Mouse (Mus musculus) limb, embryonic 13.5 days (tissue): ENCODE results near the gene Dlg2. TPM values are rescaled to one million over a fixed set of nuclear protein-coding genes. Genes with fewer than 3 reads are reported as not detected.
"Not testable (repeated sequence)": the region's sequence is repeated elsewhere in the genome, so short reads cannot be mapped to it uniquely, and the experiment has no call there.

Experiments used
- ATAC-seq: fragments of 200-750 bp; cut with Nextera tagmentation; 2 replicates; pipeline ENCODE4 v1.8.0; 2017; ENCODE audit warnings: low read depth, moderate number of reproducible peaks, moderate TSS enrichment; ENCODE audit not compliant: low FRiP score
- H3K27ac ChIP-seq: fragments of 300-500 bp; sonication (generic); 2 replicates; pipeline ENCODE4 v1.5.1; 2015; ENCODE audit warnings: inconsistent platforms, mild to moderate bottlenecking, moderate library complexity
- H3K27me3 ChIP-seq: fragments of 300-500 bp; sonication (generic); 2 replicates; pipeline ENCODE4 v1.6.1; 2015; ENCODE audit warnings: mild to moderate bottlenecking, inconsistent platforms
- H3K36me3 ChIP-seq: fragments of 300-500 bp; sonication (generic); 2 replicates; pipeline ENCODE4 v1.6.1; 2015; ENCODE audit warnings: inconsistent platforms, mild to moderate bottlenecking, moderate library complexity
- H3K4me1 ChIP-seq: fragments of 300-500 bp; sonication (generic); 2 replicates; pipeline ENCODE4 v1.6.1; 2015; ENCODE audit warnings: inconsistent platforms
- H3K4me2 ChIP-seq: fragments of 300-500 bp; sonication (generic); replicated peaks from 2 replicates; pipeline ENCODE4 v1.6.1; 2015; ENCODE audit warnings: inconsistent platforms, mild to moderate bottlenecking, moderate library complexity
- H3K4me3 ChIP-seq: fragments of 300-500 bp; sonication (generic); 2 replicates; pipeline ENCODE4 v1.5.1; 2015; ENCODE audit warnings: moderate library complexity, mild to moderate bottlenecking, inconsistent platforms
- H3K9ac ChIP-seq: fragments of 300-500 bp; sonication (generic); 2 replicates; pipeline ENCODE4 v1.6.1; 2015; ENCODE audit warnings: mild to moderate bottlenecking, inconsistent platforms
- H3K9me3 ChIP-seq: fragments of 300-500 bp; sonication (generic); 2 replicates; pipeline ENCODE4 v1.6.1; 2016; ENCODE audit warnings: inconsistent platforms
- WGBS: fragments of 180-500 bp; shearing (Covaris S2); methylation state at CpG from one replicate; pipeline ENCODE4 v1.1.7; 2015; 5-methylcytosine and 5-hydroxymethylcytosine counted together
- polyA plus RNA-seq: library from polyadenylated mRNA; unstranded; fragments of >200 nt; fragmentation: Nextera tagmentation; extraction: Ambion mirVana; gene quantifications from 2 replicates; pipeline ENCODE4 v1.2.1, GENCODE M21; 2015

The Dlg2 gene
- polyA plus RNA-seq, 1 experiment from 2014 or later: 4.2 TPM

DNA sequence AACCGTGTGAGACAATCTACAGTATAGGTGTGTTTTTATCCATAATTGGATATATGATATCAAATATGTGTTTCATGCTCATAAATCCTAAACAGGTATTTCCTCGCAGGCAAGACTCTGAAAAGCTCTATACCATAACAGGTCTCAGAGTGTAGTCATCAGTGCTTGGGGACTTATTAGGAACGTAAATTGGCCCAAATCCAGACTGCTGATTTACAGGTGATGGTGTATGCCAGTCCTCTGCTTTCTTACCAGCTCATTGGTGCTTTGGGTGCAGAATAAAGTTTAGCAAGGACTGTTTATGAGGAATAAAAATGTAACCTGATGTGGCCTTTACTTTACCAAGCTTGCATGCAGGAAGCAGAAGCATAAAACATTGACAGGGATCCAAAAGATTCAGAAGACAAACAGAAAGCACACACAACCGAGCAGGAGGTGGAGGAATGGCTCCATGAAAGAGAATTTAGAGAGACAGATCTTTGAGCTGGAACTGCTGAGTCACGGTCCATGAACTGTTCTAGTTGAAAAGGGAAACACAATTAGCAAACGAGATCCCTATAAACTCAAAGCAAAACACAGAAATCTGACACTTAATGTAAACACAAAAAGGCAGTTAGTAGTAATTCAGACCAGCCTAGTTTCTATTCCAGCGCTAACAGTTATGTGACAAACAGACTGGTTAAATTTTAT is 226.8 kb downstream of the Dlg2 start:
- WGBS: 29% methylated on average over 7 of the region's 7 CpGs
- H3K9ac ChIP-seq: no peak overlapping the region
- no peaks in the 10 kb centered on the region for H3K9me3 ChIP-seq
- H3K4me3 ChIP-seq: no peak overlapping the region
- H3K4me1 ChIP-seq: peaks cover 10% of the 10 kb centered on the region
- H3K36me3 ChIP-seq: no peaks in the 10 kb centered on the region
- H3K4me2 ChIP-seq: no peak overlapping the region; the same call in 1 of the 2 replicates
- no peaks in the 10 kb centered on the region for H3K27me3 ChIP-seq
- peak; percentile 81; the same call in 1 of the 2 replicates for ATAC-seq
- H3K27ac ChIP-seq: no peak overlapping the region

DNA sequence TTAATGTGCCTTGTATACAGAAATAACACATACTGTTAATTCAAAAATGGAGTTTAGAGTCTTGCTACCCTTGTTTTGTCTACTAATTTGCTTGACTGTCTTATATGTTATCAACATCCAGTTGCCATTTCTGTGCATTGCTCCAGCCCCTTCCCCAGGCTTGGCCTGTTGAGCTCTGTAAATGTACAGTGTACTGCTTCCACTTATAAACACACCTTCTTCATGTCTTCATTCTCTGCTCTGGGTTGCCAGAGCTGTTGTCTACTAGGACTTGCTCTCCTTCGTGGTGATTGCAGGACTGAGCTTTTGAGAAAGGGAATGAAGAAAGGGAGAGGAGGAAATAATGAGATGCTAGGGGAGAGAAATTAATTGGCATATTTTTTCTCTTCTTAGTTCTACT is 227.5 kb downstream of the Dlg2 start:
- H3K36me3 ChIP-seq: no peaks in the 10 kb centered on the region
- H3K27ac ChIP-seq: no peak overlapping the region
- peaks cover 10% of the 10 kb centered on the region for H3K4me1 ChIP-seq
- H3K27me3 ChIP-seq: no peaks in the 10 kb centered on the region
- WGBS: 56% methylated on average over 1 of the region's 1 CpGs
- ATAC-seq: no peak
- H3K4me3 ChIP-seq: no peak overlapping the region
- H3K9me3 ChIP-seq: no peaks in the 10 kb centered on the region
- no peak overlapping the region for H3K4me2 ChIP-seq
- H3K9ac ChIP-seq: no peak overlapping the region

DNA sequence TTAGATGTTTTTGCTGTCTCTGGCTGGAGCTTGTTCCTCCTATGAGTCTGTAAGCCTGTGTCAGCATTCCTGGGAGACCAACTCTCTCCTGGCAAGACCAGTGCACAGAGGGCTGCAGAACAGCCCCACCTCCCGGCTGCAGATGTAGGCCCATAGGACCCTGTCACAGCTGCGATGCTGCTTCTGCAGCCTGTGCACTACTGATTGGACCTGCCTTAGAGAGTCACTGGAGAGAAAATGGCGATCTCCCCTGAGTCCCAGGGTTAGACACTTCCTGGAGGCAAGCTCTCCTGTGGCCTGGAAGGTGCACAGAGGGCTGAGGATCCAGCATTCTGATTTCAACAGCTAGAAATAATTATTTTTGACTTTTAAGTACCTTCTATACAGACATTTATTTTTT is 257.6 kb downstream of the Dlg2 start:
- no peak for ATAC-seq
- 52% methylated on average over 3 of the region's 3 CpGs for WGBS

GRCm38 (mm10) chr7:90736369-90736768 is 259.9 kb downstream of the Dlg2 start:
- Histone ChIP-seq H3K4me2 (no peak overlapping the region), H3K9me3 (no peaks in the 10 kb centered on the region), H3K27me3 (no peaks in the 10 kb centered on the region), H3K4me1 (no peaks in the 10 kb centered on the region), H3K36me3 (no peaks in the 10 kb centered on the region), H3K27ac (no peak overlapping the region), H3K4me3 (no peak overlapping the region), H3K9ac (no peak overlapping the region)
- 72% methylated on average over 1 of the region's 1 CpGs for WGBS
- ATAC-seq: no peak

More for the DNA sequence above, 257.6 kb downstream of the Dlg2 start:
- Histone ChIP-seq H3K27ac (no peak overlapping the region), H3K4me1 (no peaks in the 10 kb centered on the region), H3K36me3 (no peaks in the 10 kb centered on the region), H3K27me3 (no peaks in the 10 kb centered on the region), H3K4me3 (no peak overlapping the region), H3K9ac (no peak overlapping the region), H3K4me2 (no peak overlapping the region), H3K9me3 (no peaks in the 10 kb centered on the region)

GRCm38 (mm10) chr7:90748636-90749035 is 272.2 kb downstream of the Dlg2 start:
- ATAC-seq: no peak
- H3K27ac ChIP-seq: no peak overlapping the region

DNA sequence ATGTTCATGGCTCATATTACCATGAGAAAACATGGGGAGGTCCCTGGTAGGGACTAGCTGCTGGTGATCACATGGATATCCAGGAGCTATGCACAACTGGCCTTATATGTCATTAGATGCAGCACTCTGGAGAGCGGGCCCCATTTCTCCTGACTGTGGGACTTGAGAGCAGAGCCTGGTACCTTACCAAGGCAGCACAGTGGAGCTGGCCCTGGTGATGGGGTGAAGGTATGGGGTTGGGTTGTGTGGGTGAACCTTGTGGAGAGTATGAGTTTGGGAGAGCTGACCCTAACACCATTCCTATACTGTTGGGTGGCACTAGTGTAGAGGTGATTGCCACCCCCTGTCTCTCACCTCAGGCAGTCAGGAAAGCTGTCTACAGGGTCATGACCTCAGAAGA is 311.5 kb downstream of the Dlg2 start:
- no peak overlapping the region for H3K4me3 ChIP-seq
- no peaks in the 10 kb centered on the region for H3K27me3 ChIP-seq
- no peak overlapping the region for H3K27ac ChIP-seq
- H3K9ac ChIP-seq: no peak overlapping the region
- H3K36me3 ChIP-seq: no peaks in the 10 kb centered on the region
- H3K4me1 ChIP-seq: no peaks in the 10 kb centered on the region
- 89% methylated on average over 1 of the region's 1 CpGs for WGBS
- H3K9me3 ChIP-seq: no peaks in the 10 kb centered on the region
- ATAC-seq: no peak
- no peak overlapping the region for H3K4me2 ChIP-seq

More at GRCm38 (mm10) chr7:90748636-90749035, 272.2 kb downstream of the Dlg2 start:
- WGBS: 79% methylated on average over 1 of the region's 1 CpGs
- Histone ChIP-seq H3K36me3 (no peaks in the 10 kb centered on the region), H3K4me2 (no peak overlapping the region), H3K9ac (no peak overlapping the region), H3K4me3 (no peak overlapping the region), H3K4me1 (no peaks in the 10 kb centered on the region), H3K27me3 (no peaks in the 10 kb centered on the region), H3K9me3 (no peaks in the 10 kb centered on the region)

DNA sequence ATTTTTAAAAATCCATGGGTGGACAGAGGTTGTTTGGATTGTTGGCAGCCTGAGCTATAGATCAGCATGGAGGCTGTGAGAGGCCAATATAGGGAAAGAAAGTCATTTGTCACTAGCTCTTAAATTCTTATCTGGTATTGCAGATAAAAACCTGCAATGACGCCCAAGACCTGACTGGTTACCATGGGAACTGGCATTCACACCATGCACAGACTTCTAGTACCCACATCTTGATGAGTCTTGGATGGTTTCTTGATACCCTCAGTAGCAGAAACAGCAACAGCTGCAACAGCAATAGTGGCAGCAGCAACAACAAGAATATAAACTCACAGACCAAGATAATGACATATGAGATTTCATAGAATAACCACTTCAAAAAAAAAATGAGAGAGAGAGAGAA is 315.1 kb downstream of the Dlg2 start:
- no peak overlapping the region for H3K9ac ChIP-seq
- no peak overlapping the region for H3K27ac ChIP-seq
- no peaks in the 10 kb centered on the region for H3K36me3 ChIP-seq
- WGBS: 65% methylated on average over 1 of the region's 1 CpGs
- no peak overlapping the region for H3K4me2 ChIP-seq
- H3K4me1 ChIP-seq: no peaks in the 10 kb centered on the region
- H3K9me3 ChIP-seq: no peaks in the 10 kb centered on the region
- ATAC-seq: no peak
- H3K27me3 ChIP-seq: no peaks in the 10 kb centered on the region
- no peak overlapping the region for H3K4me3 ChIP-seq

DNA sequence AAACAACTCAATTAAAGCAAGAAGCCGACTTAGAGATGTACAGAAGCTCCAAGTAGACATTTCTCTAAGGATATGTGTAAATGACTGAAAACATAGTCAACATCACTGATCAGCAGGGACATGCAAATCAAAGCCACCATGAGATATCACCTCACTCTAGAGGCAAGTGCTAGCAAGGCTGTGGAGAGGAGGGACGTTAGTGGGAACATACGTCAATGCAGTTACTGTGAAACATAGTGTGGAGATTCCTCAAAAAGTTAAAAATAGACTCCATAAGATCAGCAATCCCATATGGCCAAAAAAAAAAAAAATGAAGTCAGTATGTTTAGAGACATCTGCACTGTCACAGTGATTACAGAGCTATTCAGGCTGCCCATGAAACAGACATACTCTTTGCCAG is 349.2 kb downstream of the Dlg2 start:
- Histone ChIP-seq H3K27ac (no peak overlapping the region), H3K4me3 (no peak overlapping the region), H3K4me1 (no peaks in the 10 kb centered on the region), H3K9me3 (no peaks in the 10 kb centered on the region), H3K9ac (no peak overlapping the region), H3K4me2 (no peak overlapping the region), H3K36me3 (no peaks in the 10 kb centered on the region), H3K27me3 (no peaks in the 10 kb centered on the region)
- ATAC-seq: no peak
- WGBS: 85% methylated on average over 3 of the region's 3 CpGs

DNA sequence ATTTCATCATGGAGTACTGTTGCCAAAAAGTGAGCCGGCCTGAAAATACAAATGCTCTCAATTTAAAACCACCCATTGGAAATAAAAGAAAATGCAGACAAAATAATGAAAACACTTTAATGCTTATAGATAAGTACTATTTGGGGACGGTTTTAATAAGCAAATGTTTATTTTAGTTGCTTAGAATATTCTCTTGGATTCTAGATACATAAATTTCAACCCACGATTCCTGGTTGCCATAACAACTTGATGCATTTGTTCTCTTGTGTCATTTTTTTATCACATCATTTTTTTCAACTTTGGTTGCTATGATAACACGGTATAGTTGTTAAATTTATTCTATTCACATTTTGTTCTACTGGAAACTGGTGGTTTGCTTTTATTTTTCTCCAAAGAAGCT is 364.8 kb downstream of the Dlg2 start:
- H3K4me2 ChIP-seq: no peak overlapping the region
- H3K27ac ChIP-seq: no peak overlapping the region
- H3K36me3 ChIP-seq: no peaks in the 10 kb centered on the region
- ATAC-seq: no peak
- no peaks in the 10 kb centered on the region for H3K9me3 ChIP-seq
- WGBS: 75% methylated on average over 4 of the region's 4 CpGs
- no peak overlapping the region for H3K9ac ChIP-seq
- H3K27me3 ChIP-seq: no peaks in the 10 kb centered on the region
- H3K4me3 ChIP-seq: no peak overlapping the region
- H3K4me1 ChIP-seq: no peaks in the 10 kb centered on the region

GRCm38 (mm10) chr7:90843345-90844293 is 367.1 kb downstream of the Dlg2 start:
- no peak overlapping the region for H3K27ac ChIP-seq
- H3K4me1 ChIP-seq: no peaks in the 10 kb centered on the region
- no peak overlapping the region for H3K9ac ChIP-seq
- no peak for ATAC-seq
- no peak overlapping the region for H3K4me3 ChIP-seq
- H3K36me3 ChIP-seq: no peaks in the 10 kb centered on the region
- H3K4me2 ChIP-seq: no peak overlapping the region
- WGBS: 70% methylated on average over 5 of the region's 5 CpGs
- no peaks in the 10 kb centered on the region for H3K27me3 ChIP-seq
- H3K9me3 ChIP-seq: no peaks in the 10 kb centered on the region

GRCm38 (mm10) chr7:90876796-90877195 is 400.3 kb downstream of the Dlg2 start:
- H3K4me2 ChIP-seq, H3K27ac ChIP-seq, H3K4me3 ChIP-seq, H3K9ac ChIP-seq, H3K9me3 ChIP-seq, ATAC-seq, H3K27me3 ChIP-seq, H3K4me1 ChIP-seq, H3K36me3 ChIP-seq: not testable (repeated sequence)
- WGBS: 58% methylated on average over 4 of the region's 4 CpGs

GRCm38 (mm10) chr7:90882740-90883139 is 406.3 kb downstream of the Dlg2 start:
- Histone ChIP-seq H3K9ac (no peak overlapping the region), H3K27me3 (peaks cover 10% of the 10 kb centered on the region), H3K4me2 (no peak overlapping the region), H3K4me3 (no peak overlapping the region), H3K4me1 (peaks cover 9% of the 10 kb centered on the region), H3K27ac (no peak overlapping the region), H3K36me3 (no peaks in the 10 kb centered on the region), H3K9me3 (no peaks in the 10 kb centered on the region)
- ATAC-seq: no peak
- 55% methylated on average over 3 of the region's 3 CpGs for WGBS
